Mouse (Mus musculus): ENCODE data around the gene Scfd2. TPM values are rescaled to one million over a fixed set of nuclear protein-coding genes. Genes with fewer than 3 reads are reported as not detected.

Scfd2 gene
- polyA plus RNA-seq, 1 experiment, result 10.5 TPM

- Histone ChIP-seq H3K4me1 (ENCODE audit: control insufficient read depth, insufficient read depth, low read length) (no peaks in the 10 kb centered on the region), H3K27ac (ENCODE audit: insufficient read depth, low read depth, low read length) (no peak overlapping the region), H3K4me3 (ENCODE audit: insufficient read depth, low read length) (no peak overlapping the region)
- no peak for TF ChIP-seq POLR2A (IDR thresholded peaks at IDR 0.05; ENCODE audit: borderline replicate concordance, low read depth, low read length)
- TF ChIP-seq CTCF (IDR thresholded peaks at IDR 0.05; ENCODE audit: low read depth, low read length), result no peak
Observed at GRCm38 (mm10) chr5:74321010-74321746, 210.4 kb downstream of the Scfd2 start.

DNA sequence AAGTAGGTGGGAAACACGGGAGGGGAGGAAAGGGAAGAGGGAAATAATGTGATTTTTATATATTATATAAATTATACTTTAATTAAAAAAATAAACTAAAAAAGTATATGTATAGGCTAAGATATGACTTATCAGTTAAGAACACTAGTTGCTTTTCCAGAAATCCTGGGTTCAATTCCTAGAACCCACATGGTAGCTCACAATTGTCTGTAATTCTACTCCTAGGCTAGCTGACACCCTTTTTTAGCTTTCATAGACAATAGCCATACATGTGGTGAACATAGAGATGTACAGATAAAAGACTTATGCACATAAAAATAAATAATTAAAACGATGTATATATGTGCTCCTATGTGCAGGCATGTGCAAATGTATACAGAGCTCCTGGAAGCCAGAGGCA lies 212.0 kb downstream of the Scfd2 start:
- Histone ChIP-seq H3K27ac (ENCODE audit: insufficient read depth, low read depth, low read length) (no peak overlapping the region), H3K4me1 (ENCODE audit: control insufficient read depth, insufficient read depth, low read length) (no peaks in the 10 kb centered on the region), H3K4me3 (ENCODE audit: insufficient read depth, low read length) (no peak overlapping the region)
- TF ChIP-seq CTCF (IDR thresholded peaks at IDR 0.05; ENCODE audit: low read depth, low read length) (no peak), POLR2A (IDR thresholded peaks at IDR 0.05; ENCODE audit: borderline replicate concordance, low read depth, low read length) (no peak)

DNA sequence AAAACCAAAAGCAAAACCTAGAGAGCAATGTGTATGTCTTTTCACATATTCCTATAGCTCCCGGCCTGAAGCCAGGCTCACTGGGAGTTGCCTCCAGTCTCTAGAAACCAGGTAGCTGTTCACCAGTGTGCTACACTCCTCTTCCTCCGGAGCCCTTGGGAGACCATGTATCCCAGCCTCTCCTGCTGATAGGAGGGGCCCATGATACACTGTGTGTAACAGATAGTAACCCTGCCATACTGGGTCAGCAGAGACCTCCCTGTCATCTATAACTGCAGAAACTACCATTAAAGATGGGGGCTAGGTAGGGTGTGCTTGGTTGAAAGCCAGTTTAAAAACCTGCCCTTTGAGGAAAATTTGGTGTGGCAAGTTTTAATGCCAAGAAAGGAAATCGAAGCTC lies 214.4 kb downstream of the Scfd2 start:
- peaks cover 5% of the 10 kb centered on the region for H3K4me1 ChIP-seq (ENCODE audit: control insufficient read depth, insufficient read depth, low read length)
- no peak overlapping the region for H3K4me3 ChIP-seq (ENCODE audit: insufficient read depth, low read length)
- TF ChIP-seq CTCF (IDR thresholded peaks at IDR 0.05; ENCODE audit: low read depth, low read length), result no peak
- no peak for TF ChIP-seq POLR2A (IDR thresholded peaks at IDR 0.05; ENCODE audit: borderline replicate concordance, low read depth, low read length)
- no peak overlapping the region for H3K27ac ChIP-seq (ENCODE audit: insufficient read depth, low read depth, low read length)

- no peak overlapping the region for H3K4me3 ChIP-seq (ENCODE audit: insufficient read depth, low read length)
- TF ChIP-seq POLR2A (IDR thresholded peaks at IDR 0.05; ENCODE audit: borderline replicate concordance, low read depth, low read length), result no peak
- no peak for TF ChIP-seq CTCF (IDR thresholded peaks at IDR 0.05; ENCODE audit: low read depth, low read length)
- peaks cover 10% of the 10 kb centered on the region for H3K4me1 ChIP-seq (ENCODE audit: control insufficient read depth, insufficient read depth, low read length)
- no peak overlapping the region for H3K27ac ChIP-seq (ENCODE audit: insufficient read depth, low read depth, low read length)
Observed at GRCm38 (mm10) chr5:74316333-74316945, 215.1 kb downstream of the Scfd2 start.

DNA sequence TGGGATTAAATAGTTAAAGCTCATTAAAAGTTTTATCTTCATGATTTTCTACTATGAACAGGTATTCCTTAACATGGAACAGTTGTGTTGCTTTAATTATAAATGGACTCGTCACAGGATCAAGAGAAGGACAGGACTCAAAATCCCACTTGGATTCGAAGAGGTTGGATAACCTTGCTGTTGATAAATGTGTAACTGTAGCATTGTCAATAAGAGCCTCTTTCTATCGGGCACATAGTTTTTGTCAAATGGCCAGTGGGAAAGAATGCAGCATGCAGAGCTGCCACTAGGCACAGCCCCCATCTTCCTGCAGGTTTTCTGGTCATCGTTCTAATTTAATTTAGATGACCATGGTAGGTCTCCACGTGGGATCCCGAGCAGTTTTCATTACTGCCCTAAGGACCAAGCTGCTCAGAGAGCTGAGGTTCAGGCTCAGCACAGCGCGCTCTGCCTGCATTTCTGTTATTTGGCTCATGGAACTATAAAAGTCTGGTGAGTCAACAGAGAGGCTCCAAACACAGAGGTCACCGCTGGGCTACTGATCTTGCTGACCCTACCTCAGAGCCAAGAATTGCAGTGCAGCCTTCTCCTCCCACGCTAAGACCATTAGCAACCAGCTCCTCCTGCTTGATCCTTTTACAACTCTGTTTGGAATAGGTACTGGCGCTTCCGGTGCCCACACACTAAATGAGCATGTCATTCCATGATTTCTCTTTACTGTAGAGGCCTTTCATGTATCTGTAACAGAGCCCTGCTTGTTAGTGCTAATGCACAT lies 215.9 kb downstream of the Scfd2 start:
- no peak for TF ChIP-seq CTCF (IDR thresholded peaks at IDR 0.05; ENCODE audit: low read depth, low read length)
- TF ChIP-seq POLR2A (IDR thresholded peaks at IDR 0.05; ENCODE audit: borderline replicate concordance, low read depth, low read length), result no peak
- Histone ChIP-seq H3K27ac (ENCODE audit: insufficient read depth, low read depth, low read length) (no peak overlapping the region), H3K4me1 (ENCODE audit: control insufficient read depth, insufficient read depth, low read length) (peaks cover 10% of the 10 kb centered on the region), H3K4me3 (ENCODE audit: insufficient read depth, low read length) (no peak overlapping the region)

- no peak overlapping the region for H3K4me3 ChIP-seq (ENCODE audit: insufficient read depth, low read length)
- H3K27ac ChIP-seq (ENCODE audit: insufficient read depth, low read depth, low read length), result no peak overlapping the region
- TF ChIP-seq CTCF (IDR thresholded peaks at IDR 0.05; ENCODE audit: low read depth, low read length) (no peak), POLR2A (IDR thresholded peaks at IDR 0.05; ENCODE audit: borderline replicate concordance, low read depth, low read length) (no peak)
- H3K4me1 ChIP-seq (ENCODE audit: control insufficient read depth, insufficient read depth, low read length), result peaks cover 10% of the 10 kb centered on the region
Observed at GRCm38 (mm10) chr5:74314501-74314900, 217.1 kb downstream of the Scfd2 start.

DNA sequence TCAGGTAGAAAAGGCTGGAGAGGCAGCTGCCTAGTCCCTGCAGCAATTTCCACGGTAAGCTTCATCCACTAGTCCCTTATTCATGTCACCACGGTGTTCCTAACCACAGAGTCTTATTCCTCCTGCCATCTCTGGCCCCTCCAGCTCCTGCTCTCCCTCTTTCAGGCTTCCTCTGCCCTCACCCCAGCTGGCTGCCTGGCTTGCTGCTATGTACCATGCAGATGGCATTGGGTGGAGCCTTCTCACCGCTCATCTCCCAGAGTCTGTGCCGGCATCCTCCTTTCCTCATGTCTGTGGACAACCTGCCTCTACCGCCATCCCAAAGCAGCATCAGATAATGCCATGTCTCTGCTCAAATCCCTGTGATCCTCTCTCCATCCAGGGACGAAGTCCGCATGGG lies 218.0 kb downstream of the Scfd2 start:
- Histone ChIP-seq H3K4me1 (ENCODE audit: control insufficient read depth, insufficient read depth, low read length) (peaks cover 10% of the 10 kb centered on the region), H3K4me3 (ENCODE audit: insufficient read depth, low read length) (no peak overlapping the region), H3K27ac (ENCODE audit: insufficient read depth, low read depth, low read length) (no peak overlapping the region)
- TF ChIP-seq CTCF (IDR thresholded peaks at IDR 0.05; ENCODE audit: low read depth, low read length), result no peak
- no peak for TF ChIP-seq POLR2A (IDR thresholded peaks at IDR 0.05; ENCODE audit: borderline replicate concordance, low read depth, low read length)

- Histone ChIP-seq H3K27ac (ENCODE audit: insufficient read depth, low read depth, low read length) (no peak overlapping the region), H3K4me3 (ENCODE audit: insufficient read depth, low read length) (no peak overlapping the region), H3K4me1 (ENCODE audit: control insufficient read depth, insufficient read depth, low read length) (peaks cover 10% of the 10 kb centered on the region)
- no peak for TF ChIP-seq POLR2A (IDR thresholded peaks at IDR 0.05; ENCODE audit: borderline replicate concordance, low read depth, low read length)
- no peak for TF ChIP-seq CTCF (IDR thresholded peaks at IDR 0.05; ENCODE audit: low read depth, low read length)
Observed at GRCm38 (mm10) chr5:74311865-74312264, 219.7 kb downstream of the Scfd2 start.

DNA sequence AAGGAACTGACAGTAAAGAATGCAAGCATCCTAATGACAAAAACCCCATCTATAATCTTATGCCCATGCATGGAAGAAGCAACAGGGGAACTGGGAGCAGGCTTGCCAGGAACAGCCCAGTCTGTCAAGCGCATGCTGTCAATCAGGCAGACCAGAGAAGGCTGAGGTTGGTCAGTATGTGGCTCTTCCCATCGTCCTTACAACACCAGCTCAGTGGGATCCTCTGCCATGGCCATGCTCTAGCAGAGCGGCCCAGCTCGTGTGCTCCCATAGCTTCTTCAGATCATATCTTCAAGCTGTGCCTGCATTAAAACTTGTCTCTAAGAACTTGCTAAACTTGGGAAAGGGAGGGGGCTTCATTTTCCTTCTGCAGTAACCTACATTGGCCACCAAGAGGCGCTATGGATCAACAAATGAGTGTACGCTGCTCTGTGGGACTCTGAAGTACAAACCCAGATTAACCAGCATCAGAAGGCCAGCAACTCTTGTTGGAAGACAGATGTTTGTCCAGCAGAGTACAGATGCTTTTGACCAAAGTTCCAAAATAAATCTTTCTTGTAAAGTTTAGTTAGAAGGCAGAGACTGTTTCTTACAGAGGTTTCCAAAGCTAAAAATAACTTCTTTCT lies 220.2 kb downstream of the Scfd2 start:
- H3K27ac ChIP-seq (ENCODE audit: insufficient read depth, low read depth, low read length), result no peak overlapping the region
- peaks cover 10% of the 10 kb centered on the region for H3K4me1 ChIP-seq (ENCODE audit: control insufficient read depth, insufficient read depth, low read length)
- no peak overlapping the region for H3K4me3 ChIP-seq (ENCODE audit: insufficient read depth, low read length)
- TF ChIP-seq POLR2A (IDR thresholded peaks at IDR 0.05; ENCODE audit: borderline replicate concordance, low read depth, low read length), result no peak
- TF ChIP-seq CTCF (IDR thresholded peaks at IDR 0.05; ENCODE audit: low read depth, low read length), result no peak
